Mouse (Mus musculus): ENCODE measurements around the gene Msh6. TPM values are rescaled to one million over a fixed set of nuclear protein-coding genes. Genes with fewer than 3 reads are reported as not detected.
"Not testable (repeated sequence)": the region's sequence is repeated elsewhere in the genome, so short reads cannot be mapped to it uniquely, and the experiment has no call there.

The Msh6 gene
- 88.8 and 89.1 TPM in 2 replicates for polyA plus RNA-seq (2016; fragmentation: Nextera tagmentation; extraction: Ambion mirVana)

DNA sequence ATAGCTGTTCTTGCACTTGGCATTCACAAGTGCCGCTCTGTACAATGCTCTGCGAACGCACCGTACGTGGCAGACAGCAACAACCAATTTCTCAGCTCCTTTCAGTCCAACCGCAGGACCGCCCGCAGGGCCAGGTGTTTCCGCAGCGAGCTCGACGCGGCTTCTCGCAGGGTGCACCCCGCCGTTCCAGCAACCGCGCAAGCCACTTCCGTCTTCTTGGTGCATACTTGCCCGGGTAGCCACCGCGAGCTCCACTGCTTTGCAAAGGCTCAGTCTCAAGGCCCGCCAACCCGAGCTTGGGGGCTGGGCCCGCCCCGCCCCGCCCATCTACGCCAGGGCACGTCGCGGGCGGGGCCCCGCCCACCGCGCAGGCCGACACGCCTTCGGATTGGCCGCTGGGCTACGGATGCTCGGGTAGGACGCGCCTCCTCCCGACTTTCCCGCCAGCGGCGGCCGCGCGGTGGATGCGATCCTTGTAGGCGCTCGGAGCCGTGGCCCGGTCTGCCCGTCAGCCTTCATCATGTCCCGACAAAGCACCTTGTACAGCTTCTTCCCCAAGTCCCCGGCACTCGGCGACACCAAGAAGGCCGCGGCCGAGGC is at the start of gene Msh6:
Gene Msh6, plus strand, starts transcription at position 434 of the 600 bp plus-strand sequence.
- WGBS, result under 1% methylated on average over 63 of the region's 63 CpGs
- H3K4me1 ChIP-seq, result peaks cover 33% of the 10 kb centered on the region
- H3K4me3 ChIP-seq, result peak within 1 kb of the TSS; percentile 92
- H3K36me3 ChIP-seq (replicated peaks), result peaks cover 27% of the 10 kb centered on the region
- H3K27ac ChIP-seq (replicated peaks), result peak within 1 kb of the TSS; percentile 98
- no peaks in the 10 kb centered on the region for H3K9me3 ChIP-seq
- H3K27me3 ChIP-seq (replicated peaks; ENCODE audit: low read depth, poor library complexity, severe bottlenecking), result no peaks in the 10 kb centered on the region
- DNase-seq (ENCODE audit: low spot score), result peak; percentile 96

DNA sequence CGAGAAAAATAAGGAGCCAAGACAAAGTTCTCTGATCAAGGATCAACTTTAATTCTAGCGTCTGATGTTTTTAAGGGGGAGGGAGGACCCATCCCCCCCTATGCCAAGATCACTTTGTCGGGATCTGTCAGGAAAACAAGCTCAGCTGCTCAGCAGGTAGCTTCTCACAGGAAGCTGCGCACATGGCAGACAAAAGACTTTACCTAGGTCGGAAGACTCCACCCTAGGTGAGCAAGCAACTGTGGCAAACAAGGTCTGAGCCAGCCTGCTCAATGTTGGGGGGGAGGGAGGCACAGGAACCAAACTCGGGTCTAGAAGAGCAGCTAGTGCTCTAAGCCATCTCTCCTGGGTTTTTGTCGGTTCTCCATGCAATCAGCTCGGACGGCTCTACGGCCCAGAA is 40.5 kb upstream of the Msh6 start:
- Histone ChIP-seq H3K4me3 (no peak overlapping the region), H3K9me3 (no peaks in the 10 kb centered on the region), H3K27me3 (replicated peaks; ENCODE audit: low read depth, poor library complexity, severe bottlenecking) (no peaks in the 10 kb centered on the region), H3K36me3 (replicated peaks) (no peaks in the 10 kb centered on the region), H3K27ac (replicated peaks) (no peak overlapping the region), H3K4me1 (no peaks in the 10 kb centered on the region)
- 84% methylated on average over 10 of the region's 10 CpGs for WGBS
- no peak for DNase-seq (ENCODE audit: low spot score)

DNA sequence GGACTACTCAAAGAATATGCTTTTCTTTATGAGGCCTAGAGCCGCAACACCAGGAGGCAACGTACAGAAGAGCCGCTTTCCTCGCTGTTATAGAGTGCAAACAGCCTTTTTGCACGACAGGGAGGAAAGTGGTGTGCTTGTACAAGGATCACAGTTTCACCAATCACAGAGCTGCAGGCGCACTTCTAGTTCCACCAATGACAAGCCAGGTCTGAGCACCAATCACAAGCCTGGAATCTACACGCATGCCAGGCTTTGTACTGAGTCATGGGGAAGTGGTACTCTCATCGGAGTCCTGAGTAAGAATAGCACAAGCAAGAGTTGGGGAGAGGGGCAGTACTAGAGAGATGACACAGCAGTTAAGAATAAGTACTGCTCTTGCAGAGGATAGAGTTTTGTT is 40.1 kb upstream of the Msh6 start:
- no peak for DNase-seq (ENCODE audit: low spot score)
- no peaks in the 10 kb centered on the region for H3K9me3 ChIP-seq
- H3K4me1 ChIP-seq, result no peaks in the 10 kb centered on the region
- no peak overlapping the region for H3K27ac ChIP-seq (replicated peaks)
- WGBS, result 86% methylated on average over 8 of the region's 8 CpGs
- no peaks in the 10 kb centered on the region for H3K27me3 ChIP-seq (replicated peaks; ENCODE audit: low read depth, poor library complexity, severe bottlenecking)
- H3K36me3 ChIP-seq (replicated peaks), result no peaks in the 10 kb centered on the region
- no peak overlapping the region for H3K4me3 ChIP-seq

DNA sequence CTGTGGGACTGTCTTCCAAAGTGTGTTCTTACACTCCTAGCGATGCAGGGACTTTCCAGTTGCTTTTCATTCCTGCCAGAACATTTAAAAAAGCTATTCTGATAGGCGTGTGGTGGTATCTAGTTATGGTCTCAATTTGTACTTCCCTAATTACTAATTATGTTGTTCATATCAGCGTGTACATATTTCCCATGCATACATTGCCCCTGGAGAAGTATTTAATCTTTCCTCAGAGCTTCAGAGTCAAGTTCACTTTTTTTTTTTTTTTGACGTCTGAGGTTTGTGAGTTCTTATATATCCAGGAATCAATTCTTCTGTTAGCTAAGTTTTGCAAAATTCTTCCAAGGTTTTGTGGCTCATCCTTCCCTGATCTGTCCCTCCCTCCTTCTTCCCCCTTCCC is 38.7 kb upstream of the Msh6 start:
- H3K27ac ChIP-seq (replicated peaks), result no peak overlapping the region

DNA sequence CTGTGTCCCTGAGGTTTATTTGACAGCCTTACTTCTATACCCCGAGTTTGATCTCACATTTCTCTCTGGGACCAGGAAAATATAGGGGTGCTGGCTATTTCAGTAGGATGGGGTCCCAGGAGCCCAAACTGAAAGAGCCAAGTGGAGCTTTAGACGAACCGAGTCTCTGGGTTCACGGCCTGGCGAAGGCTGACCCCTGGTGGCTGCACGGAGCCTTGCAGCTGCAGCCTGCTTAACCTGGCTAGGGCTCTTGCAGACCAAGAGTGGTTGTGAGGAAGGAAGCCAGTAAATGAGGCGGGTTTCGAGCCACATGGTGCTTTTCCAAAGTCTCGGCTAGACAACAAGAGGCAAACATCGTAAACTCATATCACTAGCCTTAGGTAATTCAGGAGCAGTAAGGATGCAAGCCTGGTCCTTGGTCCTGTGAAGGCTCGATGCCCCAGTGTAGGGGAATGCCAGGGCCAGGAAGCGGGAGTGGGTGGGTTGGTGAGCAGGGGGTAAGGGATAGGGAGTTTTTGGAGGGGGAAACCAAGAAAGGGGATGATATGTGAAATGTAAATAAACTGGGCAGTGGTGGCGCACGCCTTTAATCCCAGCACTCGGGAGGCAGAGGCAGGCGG is 25.8 kb upstream of the Msh6 start:
- peak; percentile 82 for DNase-seq (ENCODE audit: low spot score)
- Histone ChIP-seq H3K4me1 (no peaks in the 10 kb centered on the region), H3K27ac (replicated peaks) (no peak overlapping the region), H3K9me3 (no peaks in the 10 kb centered on the region), H3K27me3 (replicated peaks; ENCODE audit: low read depth, poor library complexity, severe bottlenecking) (no peaks in the 10 kb centered on the region), H3K36me3 (replicated peaks) (no peaks in the 10 kb centered on the region), H3K4me3 (no peak overlapping the region)
- WGBS, result 46% methylated on average over 16 of the region's 16 CpGs

More for the DNA sequence above, 38.7 kb upstream of the Msh6 start:
- no peak for DNase-seq (ENCODE audit: low spot score)
- Histone ChIP-seq H3K4me1 (no peaks in the 10 kb centered on the region), H3K27me3 (replicated peaks; ENCODE audit: low read depth, poor library complexity, severe bottlenecking) (no peaks in the 10 kb centered on the region), H3K4me3 (no peak overlapping the region), H3K36me3 (replicated peaks) (no peaks in the 10 kb centered on the region), H3K9me3 (no peaks in the 10 kb centered on the region)
- WGBS, result 92% methylated on average over 4 of the region's 4 CpGs

DNA sequence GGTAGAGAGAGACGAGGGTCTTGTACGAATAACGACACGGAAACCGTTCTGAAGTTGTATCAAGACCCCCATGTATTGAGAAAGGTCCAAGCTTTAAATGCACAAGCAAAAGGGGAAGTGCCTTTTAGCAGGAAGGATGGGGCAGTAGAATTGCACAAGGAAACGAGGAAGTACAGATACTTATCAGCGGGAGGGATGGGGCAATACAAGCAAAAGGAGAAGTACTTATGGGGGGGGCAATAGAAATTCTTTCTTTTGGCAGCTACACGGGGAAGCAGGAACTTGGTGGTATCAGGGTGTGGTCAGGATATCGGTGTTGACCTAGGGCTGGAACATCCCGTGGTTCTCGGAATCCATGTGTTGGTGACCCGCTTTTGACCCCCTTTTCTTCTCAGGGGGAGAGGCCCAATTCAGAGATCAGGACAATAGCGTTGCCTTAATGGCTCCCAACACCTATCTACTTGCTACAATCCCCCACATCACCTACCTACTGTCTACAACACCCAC is 20.2 kb upstream of the Msh6 start:
- not testable (repeated sequence) for H3K4me3 ChIP-seq; H3K27ac ChIP-seq (replicated peaks); H3K27me3 ChIP-seq (replicated peaks; ENCODE audit: low read depth, poor library complexity, severe bottlenecking); H3K4me1 ChIP-seq; H3K36me3 ChIP-seq (replicated peaks); H3K9me3 ChIP-seq; DNase-seq (ENCODE audit: low spot score)
- 94% methylated on average over 13 of the region's 13 CpGs for WGBS

DNA sequence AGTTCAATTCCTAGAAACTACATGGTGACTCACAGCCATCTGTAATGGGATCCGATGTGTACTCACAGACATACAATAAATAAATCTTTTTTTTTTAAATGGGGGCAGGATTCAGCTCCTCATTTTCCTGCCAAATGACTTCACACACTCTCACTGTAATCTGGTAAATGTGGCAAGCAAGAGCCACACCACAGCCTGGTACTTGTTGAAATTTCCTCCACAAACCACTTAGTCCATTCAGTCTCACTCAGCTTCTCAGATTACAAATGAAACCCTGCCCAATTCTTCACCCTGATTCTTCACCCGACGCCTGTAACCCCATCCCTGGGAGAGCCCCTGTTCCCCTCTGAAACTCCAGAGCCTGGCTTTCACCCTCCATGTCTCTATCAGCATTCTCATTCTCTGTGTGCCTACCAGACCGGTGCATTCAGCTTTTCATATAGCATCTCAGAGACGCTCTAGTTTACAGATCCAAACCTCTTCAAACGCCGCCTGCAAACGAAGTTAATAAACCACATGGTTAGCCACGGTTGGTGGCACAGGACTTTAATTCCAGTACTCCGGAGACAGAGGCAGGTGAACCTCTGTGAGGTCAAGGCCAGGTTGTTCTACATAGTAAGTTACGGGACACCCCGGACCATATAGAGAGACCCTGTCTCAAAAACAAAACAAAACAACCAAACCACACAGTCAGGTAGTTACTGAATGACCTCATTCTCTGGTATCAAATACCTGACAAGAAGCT is 17.6 kb upstream of the Msh6 start:
- Histone ChIP-seq H3K4me3 (no peak overlapping the region), H3K27ac (replicated peaks) (no peak overlapping the region), H3K27me3 (replicated peaks; ENCODE audit: low read depth, poor library complexity, severe bottlenecking) (no peaks in the 10 kb centered on the region), H3K36me3 (replicated peaks) (no peaks in the 10 kb centered on the region), H3K9me3 (0 out of 2 replicates have a peak, but pooled peaks cover 3% of the 10 kb centered on the region), H3K4me1 (peaks cover 4% of the 10 kb centered on the region; the same call in 1 of the 2 replicates)
- 78% methylated on average over 12 of the region's 12 CpGs for WGBS
- DNase-seq (ENCODE audit: low spot score), result no peak

DNA sequence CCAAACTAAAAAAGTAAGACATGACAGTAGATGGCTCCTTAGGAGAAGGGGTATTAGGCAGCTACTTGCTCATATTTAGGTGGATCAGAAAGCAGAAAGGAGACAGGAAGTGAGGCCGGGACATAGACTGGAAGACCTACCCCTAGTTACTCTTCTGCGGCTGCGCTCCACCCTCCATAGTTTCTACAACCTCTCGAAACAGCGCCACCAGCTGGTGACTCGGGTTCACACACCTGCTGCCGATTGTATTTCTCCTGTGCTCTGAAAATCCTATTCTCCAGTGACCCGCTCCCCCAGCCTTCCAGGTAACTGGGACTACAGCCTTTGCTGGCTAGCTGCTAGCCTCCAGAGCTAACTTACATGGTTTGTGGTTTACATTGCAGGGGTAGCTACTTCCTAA is 16.6 kb upstream of the Msh6 start:
- Histone ChIP-seq H3K36me3 (replicated peaks) (no peaks in the 10 kb centered on the region), H3K4me3 (no peak overlapping the region), H3K9me3 (0 out of 2 replicates have a peak, but pooled peaks cover 3% of the 10 kb centered on the region), H3K27me3 (replicated peaks; ENCODE audit: low read depth, poor library complexity, severe bottlenecking) (no peaks in the 10 kb centered on the region), H3K27ac (replicated peaks) (no peak overlapping the region), H3K4me1 (peaks cover 4% of the 10 kb centered on the region; the same call in 1 of the 2 replicates)
- WGBS, result 64% methylated on average over 8 of the region's 8 CpGs
- DNase-seq (ENCODE audit: low spot score), result no peak

DNA sequence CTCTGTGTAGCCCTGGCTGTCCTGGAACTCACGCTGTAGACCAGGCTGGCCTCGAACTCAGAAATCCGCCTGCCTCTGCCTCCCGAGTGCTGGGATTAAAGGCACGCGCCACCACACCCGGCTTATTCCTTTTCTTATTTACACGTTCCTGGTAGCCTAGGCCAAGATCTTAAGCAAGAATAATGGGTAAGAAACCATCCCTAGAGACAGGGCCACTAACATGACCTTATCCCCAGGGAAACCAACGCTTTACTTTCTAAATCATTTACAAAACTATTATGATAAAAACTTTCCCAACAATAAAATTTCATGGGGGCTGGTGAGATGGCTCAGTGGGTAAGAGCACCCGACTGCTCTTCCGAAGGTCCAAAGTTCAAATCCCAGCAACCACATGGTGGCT is 15.5 kb upstream of the Msh6 start:
- H3K27ac ChIP-seq (replicated peaks); H3K4me3 ChIP-seq: not testable (repeated sequence)
- 95% methylated on average over 11 of the region's 11 CpGs for WGBS

DNA sequence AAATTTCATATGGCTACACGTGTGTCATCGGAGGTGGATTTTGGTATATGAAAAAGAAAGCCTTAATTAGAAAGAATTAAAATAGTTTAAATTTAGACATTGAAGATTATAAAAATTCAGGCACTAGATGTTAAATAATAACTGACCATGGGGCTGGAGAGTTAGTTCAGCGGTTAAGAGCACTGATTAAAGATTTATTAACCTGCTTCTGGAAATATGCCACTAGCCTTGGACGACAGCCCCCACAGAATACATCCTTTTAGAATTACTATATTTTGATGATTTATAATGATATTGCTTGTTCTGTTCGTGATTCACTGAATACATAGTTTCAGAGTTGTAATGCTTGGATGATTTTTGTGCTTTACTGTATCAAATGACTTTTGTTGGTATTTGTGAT is 14.9 kb upstream of the Msh6 start:
- not testable (repeated sequence) for H3K4me3 ChIP-seq; H3K36me3 ChIP-seq (replicated peaks); H3K4me1 ChIP-seq; DNase-seq (ENCODE audit: low spot score); H3K27me3 ChIP-seq (replicated peaks; ENCODE audit: low read depth, poor library complexity, severe bottlenecking); H3K9me3 ChIP-seq; H3K27ac ChIP-seq (replicated peaks)
- WGBS, result 95% methylated on average over 5 of the region's 5 CpGs

More for the DNA sequence above, 15.5 kb upstream of the Msh6 start:
- not testable (repeated sequence) for H3K9me3 ChIP-seq; DNase-seq (ENCODE audit: low spot score); H3K36me3 ChIP-seq (replicated peaks); H3K4me1 ChIP-seq; H3K27me3 ChIP-seq (replicated peaks; ENCODE audit: low read depth, poor library complexity, severe bottlenecking)

DNA sequence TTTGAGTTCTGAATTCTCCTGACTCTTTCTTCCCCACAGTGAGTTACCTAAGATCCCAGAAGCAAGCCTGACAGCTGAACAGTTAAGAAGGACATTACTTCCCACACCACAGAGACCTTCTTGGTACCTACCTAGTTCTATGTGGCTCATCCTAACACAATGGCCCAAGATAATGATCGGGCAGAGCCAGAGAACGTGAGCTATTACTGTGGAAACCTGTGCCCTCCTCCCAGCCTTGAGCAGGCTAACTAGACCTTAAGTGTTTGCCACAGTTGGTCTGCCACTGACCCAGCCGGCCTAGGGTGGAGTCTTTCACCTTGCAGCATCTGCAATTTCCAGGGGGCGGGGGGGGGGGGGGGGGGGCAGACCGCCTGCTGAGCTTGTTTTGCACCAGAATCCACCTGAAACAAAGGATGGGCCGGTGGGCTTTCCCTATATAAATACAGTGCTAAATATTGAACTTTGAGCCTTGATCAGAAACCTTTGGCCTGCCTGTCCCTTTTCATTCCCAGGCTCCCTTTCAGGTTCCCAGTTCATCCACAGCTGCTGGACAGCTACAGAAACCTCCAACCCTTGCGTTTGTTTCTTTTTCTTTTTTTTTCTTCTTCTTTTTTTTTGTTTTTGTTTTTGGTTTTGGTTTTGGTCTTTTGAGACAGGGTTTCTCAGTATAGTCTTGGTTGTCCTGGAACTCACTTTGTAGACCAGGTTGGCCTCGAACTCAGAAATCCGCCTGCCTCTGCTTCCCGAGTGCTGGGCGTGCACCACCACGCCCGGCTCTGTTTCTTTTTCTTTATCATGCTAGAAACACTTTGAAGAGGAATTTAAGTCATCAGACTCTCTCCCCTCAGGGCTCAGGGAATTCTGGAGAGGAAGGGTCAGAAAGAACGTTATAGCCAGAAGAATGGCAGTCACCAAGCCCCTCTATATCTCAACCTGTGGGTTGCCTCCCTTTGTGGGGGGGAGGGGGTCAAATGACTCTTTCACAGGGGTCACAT is 11.5 kb upstream of the Msh6 start:
- DNase-seq (ENCODE audit: low spot score), result no peak
- H3K4me3 ChIP-seq, result no peak overlapping the region
- H3K4me1 ChIP-seq, result no peaks in the 10 kb centered on the region
- no peak overlapping the region for H3K27ac ChIP-seq (replicated peaks)
- 86% methylated on average over 14 of the region's 14 CpGs for WGBS
- 0 out of 2 replicates have a peak, but pooled peaks cover 3% of the 10 kb centered on the region for H3K9me3 ChIP-seq
- no peaks in the 10 kb centered on the region for H3K36me3 ChIP-seq (replicated peaks)
- H3K27me3 ChIP-seq (replicated peaks; ENCODE audit: low read depth, poor library complexity, severe bottlenecking), result no peaks in the 10 kb centered on the region

DNA sequence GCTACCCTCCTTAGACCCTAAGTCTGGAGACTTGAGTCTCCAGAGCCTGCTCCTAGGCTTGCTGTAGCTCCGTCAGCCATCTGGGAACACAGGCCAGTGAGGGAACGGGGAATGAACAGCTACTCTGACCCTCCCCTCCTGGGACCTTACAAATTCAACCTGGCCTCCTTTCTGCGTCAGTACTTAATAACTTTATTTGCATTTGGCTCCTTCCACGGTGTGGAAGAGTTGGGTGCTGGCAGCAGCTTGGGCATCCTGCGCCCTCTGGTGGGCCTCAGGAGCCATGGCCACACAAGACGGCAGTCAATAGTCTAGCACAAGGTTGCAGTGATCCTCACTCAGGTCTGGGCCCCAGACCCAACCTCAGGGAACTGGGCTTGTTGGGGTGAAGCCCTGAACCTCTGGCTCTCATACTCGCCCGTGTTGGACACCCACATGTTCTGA is 6.4 kb upstream of the Msh6 start:
- H3K27me3 ChIP-seq (replicated peaks; ENCODE audit: low read depth, poor library complexity, severe bottlenecking); DNase-seq (ENCODE audit: low spot score); H3K36me3 ChIP-seq (replicated peaks); H3K4me3 ChIP-seq; H3K4me1 ChIP-seq; H3K9me3 ChIP-seq; H3K27ac ChIP-seq (replicated peaks): not testable (repeated sequence)
- WGBS, result 34% methylated on average over 7 of the region's 8 CpGs

Data from embryonic facial prominence, embryonic 10.5 days (tissue).